Mouse (Mus musculus): Measurements from ENCODE around the gene Olfr894. TPM values are rescaled to one million over a fixed set of nuclear protein-coding genes. Genes with fewer than 3 reads are reported as not detected.
"Not testable (repeated sequence)": the region's sequence is repeated elsewhere in the genome, so short reads cannot be mapped to it uniquely, and the experiment has no call there.

The Olfr894 gene
- polyA plus RNA-seq (2016; fragmentation: Nextera tagmentation; extraction: Ambion mirVana) = not detected in 2 replicates

DNA sequence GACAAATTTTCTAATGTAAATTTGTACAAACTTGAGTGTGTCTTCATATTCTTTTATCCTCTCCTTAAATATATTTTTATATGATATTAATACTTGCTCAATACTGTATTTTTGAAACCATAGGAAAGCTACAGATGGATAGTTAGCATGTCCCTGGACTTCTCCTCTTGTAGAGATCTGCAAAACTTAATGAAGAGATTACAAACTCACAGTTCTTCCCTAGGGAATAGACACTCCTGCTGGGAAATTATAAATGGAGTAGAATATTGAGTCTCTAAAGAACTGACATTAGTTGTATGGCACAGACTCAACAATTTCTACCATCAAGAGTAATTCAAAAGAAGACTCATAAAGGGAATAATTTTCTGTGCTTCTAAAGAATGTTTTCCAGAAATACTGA is at the start of gene Olfr894:
Gene Olfr894 (plus strand): TSS at position 301 of the 400 bp plus-strand sequence.
- H3K27ac ChIP-seq = no peak within 1 kb of the TSS
- no peak within 1 kb of the TSS for H3K4me3 ChIP-seq
- H3K36me3 ChIP-seq = no peaks in the 10 kb centered on the region
- no peak within 1 kb of the TSS for H3K9ac ChIP-seq
- H3K4me2 ChIP-seq (replicated peaks) = no peak within 1 kb of the TSS
- no peaks in the 10 kb centered on the region for H3K4me1 ChIP-seq
- H3K9me3 ChIP-seq = no peaks in the 10 kb centered on the region
- ATAC-seq (ENCODE audit: low FRiP score, low read depth) = no peak
- H3K27me3 ChIP-seq (replicated peaks) = no peaks in the 10 kb centered on the region

DNA sequence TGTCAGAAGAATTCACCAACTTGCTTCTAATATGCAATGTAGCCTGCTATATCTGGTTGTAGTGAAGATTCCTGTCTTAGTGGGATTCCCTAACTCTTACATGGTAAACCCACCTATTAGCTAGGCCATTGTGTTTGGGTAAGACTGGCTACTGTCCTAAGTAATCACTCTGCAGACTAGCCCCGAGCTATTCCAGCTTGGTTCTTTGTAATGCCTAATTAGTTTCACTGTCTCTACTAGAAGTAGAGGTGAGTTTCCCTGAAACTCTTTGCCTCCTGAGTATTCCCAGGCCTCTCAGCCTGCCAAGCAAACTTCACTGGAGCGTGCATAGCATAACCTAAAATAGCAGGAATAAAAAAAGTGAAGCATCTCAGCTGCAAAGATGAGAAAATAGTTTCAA is 49.5 kb upstream of the Olfr894 start:
- WGBS = 54% methylated on average over 2 of the region's 2 CpGs
- not testable (repeated sequence) for H3K4me2 ChIP-seq (replicated peaks); ATAC-seq (ENCODE audit: low FRiP score, low read depth); H3K27me3 ChIP-seq (replicated peaks); H3K4me1 ChIP-seq; H3K36me3 ChIP-seq; H3K4me3 ChIP-seq; H3K9me3 ChIP-seq; H3K27ac ChIP-seq; H3K9ac ChIP-seq

DNA sequence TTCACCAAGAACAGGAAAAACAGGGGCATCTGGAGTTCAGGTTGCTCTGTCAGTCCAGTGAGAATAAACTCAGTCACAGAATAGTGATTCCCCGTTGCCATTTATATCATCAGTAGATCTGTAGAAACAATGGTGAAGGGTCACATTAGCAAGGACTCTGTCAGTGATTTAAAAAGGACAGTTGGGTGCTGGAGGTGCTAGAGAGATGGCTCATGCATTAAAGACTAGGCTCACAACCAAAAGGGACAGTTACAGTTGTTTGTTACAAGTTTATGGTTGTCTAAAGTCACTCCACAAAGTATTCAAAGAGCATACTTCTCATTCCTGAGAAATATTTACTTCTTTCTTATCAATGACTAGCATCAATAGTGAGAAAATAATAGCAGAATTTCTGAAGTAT is 37.1 kb upstream of the Olfr894 start, which contains the start of gene Olfr891:
Gene Olfr891 (minus strand): TSS at position 101 of the 400 bp plus-strand sequence.
- Histone ChIP-seq H3K4me3 (no peak within 1 kb of the TSS), H3K36me3 (no peaks in the 10 kb centered on the region), H3K27me3 (replicated peaks) (no peaks in the 10 kb centered on the region), H3K27ac (no peak within 1 kb of the TSS), H3K4me1 (no peaks in the 10 kb centered on the region), H3K9ac (no peak within 1 kb of the TSS), H3K4me2 (replicated peaks) (no peak within 1 kb of the TSS), H3K9me3 (peaks cover 4% of the 10 kb centered on the region; the same call in 1 of the 2 replicates)
- WGBS = 83% methylated on average over 1 of the region's 1 CpGs
- ATAC-seq (ENCODE audit: low FRiP score, low read depth) = no peak

DNA sequence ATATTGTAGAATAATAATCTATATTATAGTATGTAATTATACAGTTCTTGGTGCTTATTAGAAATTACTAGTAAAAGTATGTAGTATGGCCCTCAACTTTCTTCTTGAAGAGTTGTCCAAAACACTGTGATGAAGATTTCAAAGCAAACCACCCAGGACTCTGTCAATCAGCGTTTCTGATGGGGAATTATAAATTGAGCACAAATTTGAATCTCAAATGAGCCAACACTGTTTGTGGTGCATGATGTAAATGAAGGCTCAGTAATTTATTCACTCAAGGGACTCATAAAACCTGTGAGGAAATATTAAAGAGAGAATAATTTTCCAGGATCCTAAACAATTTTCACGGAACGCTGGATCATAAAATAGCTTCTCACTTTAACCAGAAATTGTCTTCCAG is 9.8 kb upstream of the Olfr894 start, which contains the start of gene Olfr893:
Gene Olfr893 (plus strand): TSS at position 301 of the 400 bp plus-strand sequence.
- 72% methylated on average over 3 of the region's 3 CpGs for WGBS
- no peaks in the 10 kb centered on the region for H3K9me3 ChIP-seq
- no peak for ATAC-seq (ENCODE audit: low FRiP score, low read depth)

DNA sequence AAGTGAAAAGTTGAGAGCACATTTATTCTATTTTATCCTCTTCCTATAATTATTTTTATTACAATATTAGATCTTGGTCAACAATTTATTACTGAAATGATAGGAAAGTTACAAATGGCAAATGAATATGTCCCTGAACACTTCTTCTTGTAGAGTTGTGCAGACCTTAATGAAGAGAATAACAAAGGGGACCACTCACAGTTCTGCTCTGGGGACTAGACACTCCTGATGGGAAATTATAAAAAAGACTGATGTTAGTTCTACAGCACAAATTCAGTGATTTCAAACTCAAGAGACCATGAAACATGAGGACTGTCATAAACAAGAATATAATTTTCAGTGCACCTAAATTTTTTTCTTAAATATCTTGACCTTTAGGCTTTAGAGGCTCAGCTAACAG is 34.6 kb downstream of the Olfr894 start, which contains the start of gene Olfr143:
Gene Olfr143 (plus strand): TSS at position 301 of the 400 bp plus-strand sequence.
- H3K27me3 ChIP-seq (replicated peaks) = no peaks in the 10 kb centered on the region
- no peaks in the 10 kb centered on the region for H3K9me3 ChIP-seq
- no peak within 1 kb of the TSS for H3K4me2 ChIP-seq (replicated peaks)
- H3K9ac ChIP-seq = no peak within 1 kb of the TSS
- no peak within 1 kb of the TSS for H3K4me3 ChIP-seq
- no peak for ATAC-seq (ENCODE audit: low FRiP score, low read depth)
- no peak within 1 kb of the TSS for H3K27ac ChIP-seq
- H3K4me1 ChIP-seq = no peaks in the 10 kb centered on the region
- no peaks in the 10 kb centered on the region for H3K36me3 ChIP-seq

More for the DNA sequence above, 9.8 kb upstream of the Olfr894 start, which contains the start of gene Olfr893:
- H3K4me1 ChIP-seq = no peaks in the 10 kb centered on the region
- H3K9ac ChIP-seq = no peak within 1 kb of the TSS
- no peak within 1 kb of the TSS for H3K27ac ChIP-seq
- H3K36me3 ChIP-seq = no peaks in the 10 kb centered on the region
- H3K4me2 ChIP-seq (replicated peaks) = no peak within 1 kb of the TSS
- no peak within 1 kb of the TSS for H3K4me3 ChIP-seq
- no peaks in the 10 kb centered on the region for H3K27me3 ChIP-seq (replicated peaks)

DNA sequence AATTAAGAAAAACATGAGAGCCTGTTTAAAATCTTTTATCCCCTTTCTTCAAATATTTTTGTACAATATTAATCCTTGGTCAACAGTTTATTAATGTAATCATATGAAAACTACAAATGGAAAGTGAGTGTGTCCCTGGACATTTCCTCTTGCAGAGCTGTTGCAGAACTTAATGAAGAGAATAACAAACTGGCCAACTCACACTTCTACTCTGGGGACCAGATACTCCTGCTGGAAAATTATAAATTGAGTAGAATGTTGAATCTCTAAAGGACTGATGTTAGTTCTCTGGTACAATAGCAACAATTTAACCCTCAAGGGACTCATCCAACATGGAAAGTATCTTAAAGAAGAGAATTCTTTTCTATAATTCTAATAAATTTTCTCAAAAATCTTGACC is 49.7 kb downstream of the Olfr894 start, which contains the start of gene Olfr895:
Gene Olfr895 (plus strand): TSS at position 301 of the 400 bp plus-strand sequence.
- H3K4me1 ChIP-seq = no peaks in the 10 kb centered on the region
- H3K4me3 ChIP-seq = no peak within 1 kb of the TSS
- no peaks in the 10 kb centered on the region for H3K36me3 ChIP-seq
- H3K9me3 ChIP-seq = no peaks in the 10 kb centered on the region
- ATAC-seq (ENCODE audit: low FRiP score, low read depth) = no peak
- H3K27ac ChIP-seq = no peak within 1 kb of the TSS
- no peak within 1 kb of the TSS for H3K4me2 ChIP-seq (replicated peaks)
- no peaks in the 10 kb centered on the region for H3K27me3 ChIP-seq (replicated peaks)
- no peak within 1 kb of the TSS for H3K9ac ChIP-seq

Other genes starting within 250 kb of the Olfr894 start
- gene Olfr881, start 226.2 kb upstream of the Olfr894 start, polyA plus RNA-seq (2016; fragmentation: Nextera tagmentation; extraction: Ambion mirVana) = not detected in 2 replicates
- not detected in 2 replicates for gene Olfr883, start 192.2 kb upstream of the Olfr894 start, polyA plus RNA-seq (2016; fragmentation: Nextera tagmentation; extraction: Ambion mirVana)
- gene Olfr884, start 171.5 kb upstream of the Olfr894 start, polyA plus RNA-seq (2016; fragmentation: Nextera tagmentation; extraction: Ambion mirVana) = not detected in 2 replicates
- not detected in 2 replicates for gene Olfr885, start 156.7 kb upstream of the Olfr894 start, polyA plus RNA-seq (2016; fragmentation: Nextera tagmentation; extraction: Ambion mirVana)
- gene Olfr887, start 134.0 kb upstream of the Olfr894 start, polyA plus RNA-seq (2016; fragmentation: Nextera tagmentation; extraction: Ambion mirVana) = not detected in 2 replicates
- not detected in 2 replicates for gene Olfr888, start 109.9 kb upstream of the Olfr894 start, polyA plus RNA-seq (2016; fragmentation: Nextera tagmentation; extraction: Ambion mirVana)
- 0.09 and 0.11 TPM in 2 replicates for gene Olfr889, start 102.9 kb upstream of the Olfr894 start, polyA plus RNA-seq (2016; fragmentation: Nextera tagmentation; extraction: Ambion mirVana)
- not detected in 2 replicates for gene Olfr890, start 75.5 kb upstream of the Olfr894 start, polyA plus RNA-seq (2016; fragmentation: Nextera tagmentation; extraction: Ambion mirVana)
- not detected in 2 replicates for gene Olfr891, start 37.2 kb upstream of the Olfr894 start, polyA plus RNA-seq (2016; fragmentation: Nextera tagmentation; extraction: Ambion mirVana)
- gene Olfr893, start 9.7 kb upstream of the Olfr894 start, polyA plus RNA-seq (2016; fragmentation: Nextera tagmentation; extraction: Ambion mirVana) = not detected in 2 replicates
- gene Olfr143, start 34.7 kb downstream of the Olfr894 start, polyA plus RNA-seq (2016; fragmentation: Nextera tagmentation; extraction: Ambion mirVana) = not detected in 2 replicates
- gene Olfr895, start 49.8 kb downstream of the Olfr894 start, polyA plus RNA-seq (2016; fragmentation: Nextera tagmentation; extraction: Ambion mirVana) = not detected in 2 replicates
- gene Olfr896-ps1, start 73.1 kb downstream of the Olfr894 start, polyA plus RNA-seq (2016; fragmentation: Nextera tagmentation; extraction: Ambion mirVana) = not detected in 2 replicates
- not detected in 2 replicates for gene Olfr25, start 111.0 kb downstream of the Olfr894 start, polyA plus RNA-seq (2016; fragmentation: Nextera tagmentation; extraction: Ambion mirVana)
- gene Olfr898, start 130.4 kb downstream of the Olfr894 start, polyA plus RNA-seq (2016; fragmentation: Nextera tagmentation; extraction: Ambion mirVana) = not detected in 2 replicates
- gene Olfr250, start 148.8 kb downstream of the Olfr894 start, polyA plus RNA-seq (2016; fragmentation: Nextera tagmentation; extraction: Ambion mirVana) = not detected in 2 replicates
- gene Olfr251, start 159.0 kb downstream of the Olfr894 start, polyA plus RNA-seq (2016; fragmentation: Nextera tagmentation; extraction: Ambion mirVana) = not detected in 2 replicates
- gene Olfr147, start 183.6 kb downstream of the Olfr894 start, polyA plus RNA-seq (2016; fragmentation: Nextera tagmentation; extraction: Ambion mirVana) = not detected in 2 replicates
- not detected in 2 replicates for gene Olfr901, start 211.4 kb downstream of the Olfr894 start, polyA plus RNA-seq (2016; fragmentation: Nextera tagmentation; extraction: Ambion mirVana)
- not detected in 2 replicates for gene Olfr902, start 229.6 kb downstream of the Olfr894 start, polyA plus RNA-seq (2016; fragmentation: Nextera tagmentation; extraction: Ambion mirVana)
- gene Olfr904, start 245.1 kb downstream of the Olfr894 start, polyA plus RNA-seq (2016; fragmentation: Nextera tagmentation; extraction: Ambion mirVana) = not detected in 2 replicates

Data from neural tube, embryonic 12.5 days (tissue).